Mouse (Mus musculus): ENCODE measurements around the gene Prepl.

DNA sequence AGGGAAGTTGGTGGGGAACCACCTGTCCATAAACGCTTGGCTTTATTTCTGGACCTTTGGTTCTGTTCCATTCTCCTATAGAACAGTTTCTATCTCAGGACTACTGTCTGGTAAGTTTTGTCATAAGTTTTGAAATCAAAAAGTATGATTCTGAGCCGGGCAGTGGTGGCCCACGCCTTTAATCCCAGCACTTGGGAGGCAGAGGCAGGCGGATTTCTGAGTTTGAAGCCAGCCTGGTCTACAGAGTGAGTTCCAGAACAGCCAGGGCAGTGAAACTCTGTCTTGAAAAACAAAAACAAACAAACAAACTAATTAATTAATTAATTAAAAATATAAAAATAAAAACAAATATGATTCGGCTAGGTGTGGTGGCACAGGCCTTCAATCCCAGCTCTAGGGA lies 51.3 kb downstream of the Prepl start:
- TF ChIP-seq USF1 (IDR thresholded peaks at IDR 0.05; ENCODE audit: low read depth) (no peak), CTCF (IDR thresholded peaks at IDR 0.05; ENCODE audit: control insufficient read depth, insufficient read depth, insufficient read length) (no peak), MYOG (IDR thresholded peaks at IDR 0.05; ENCODE audit: control insufficient read depth, extremely low read depth, insufficient read length) (no peak), FOSL1 (IDR thresholded peaks at IDR 0.05; ENCODE audit: insufficient read depth, low read length, poor library complexity, severe bottlenecking) (no peak)

Measured in C2C12 (cell line).